Mouse (Mus musculus) ES-Bruce4 (cell line): ENCODE measurements at regions not wholly inside any gene's neighbourhood (a gene's known extent, or its start where the extent isn't known, plus 50 kb on each side); places are given as distances from the start of the nearest gene placed in this dataset.

ENCODE experiments used
- CTCF ChIP-seq: IDR thresholded peaks from one replicate; pipeline ENCODE4 v1.8.1; 2011; ENCODE audit warnings: low read depth, low read length
- EP300 ChIP-seq: IDR thresholded peaks from 2 replicates; pipeline ENCODE4 v1.6.1; 2011; ENCODE audit warnings: low read depth, low read length; ENCODE audit not compliant: insufficient read depth

- no peak for TF ChIP-seq CTCF
- TF ChIP-seq EP300: no peak
These were observed 177.8 kb upstream of the Ahr start for GRCm38 (mm10) chr12:35712671-35713070.
